Mouse (Mus musculus) monocyte, adult 5-6 weeks (primary cell): ENCODE data around the gene Polg. TPM values are rescaled to one million over a fixed set of nuclear protein-coding genes. Genes with fewer than 3 reads are reported as not detected.

ENCODE experiments used
- ATAC-seq: fragments of 153-309, 156-312 bp; replicated peaks from 2 replicates; pipeline ENCODE4 v1.8.0; 2017; ENCODE audit warnings: mild to moderate bottlenecking; ENCODE audit not compliant: low TSS enrichment, insufficient number of reproducible peaks, severe bottlenecking, poor library complexity, low FRiP score
- total RNA-seq: library from RNA; stranded (forward); fragments of 200-1000, 200-491, 200-594 nt; gene quantifications from 3 replicates; pipeline ENCODE4 v1.2.3, GENCODE M21; 2017

Gene Polg
- total RNA-seq, 1 experiment from 2014 or later, result 70.5 TPM

DNA sequence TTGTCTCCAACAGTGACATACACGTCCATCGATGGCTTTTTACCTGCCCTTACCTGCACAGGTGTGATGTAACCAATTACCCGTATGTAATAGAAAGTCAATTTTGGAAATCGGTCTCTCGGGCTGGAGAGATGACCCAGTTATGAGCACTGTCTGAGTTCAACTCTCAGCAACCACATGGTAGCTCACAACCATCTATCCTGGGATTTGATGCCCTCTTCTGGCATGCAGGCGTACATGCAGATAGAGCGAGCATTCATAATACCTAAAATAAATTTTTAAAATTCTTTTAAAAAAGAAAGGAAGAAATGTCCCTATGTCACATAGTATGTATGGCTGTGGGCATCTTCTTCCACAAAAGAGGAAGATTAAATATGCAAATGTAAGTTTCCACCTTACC is 5.3 kb upstream of the Polg start:
- no peak for ATAC-seq

DNA sequence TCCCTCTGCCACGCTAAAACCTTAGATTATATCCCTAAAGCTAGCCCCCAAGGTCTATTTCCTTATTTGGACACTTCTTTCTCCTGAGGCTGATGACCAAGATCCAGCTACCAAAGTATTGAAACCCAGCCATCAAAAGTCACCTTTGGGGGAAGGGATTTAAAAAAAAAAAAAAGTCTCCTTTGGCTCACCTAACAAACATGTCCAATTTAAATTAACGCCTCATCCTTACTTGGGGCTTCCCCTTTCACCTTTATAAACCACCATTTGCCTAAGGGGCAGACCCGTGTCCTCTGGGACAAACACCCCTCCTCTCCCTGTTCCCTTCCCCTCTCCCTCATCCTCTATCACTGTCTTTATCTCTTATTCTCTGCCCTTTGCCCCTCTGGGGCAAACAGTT is 4.6 kb upstream of the Polg start:
- no peak for ATAC-seq

DNA sequence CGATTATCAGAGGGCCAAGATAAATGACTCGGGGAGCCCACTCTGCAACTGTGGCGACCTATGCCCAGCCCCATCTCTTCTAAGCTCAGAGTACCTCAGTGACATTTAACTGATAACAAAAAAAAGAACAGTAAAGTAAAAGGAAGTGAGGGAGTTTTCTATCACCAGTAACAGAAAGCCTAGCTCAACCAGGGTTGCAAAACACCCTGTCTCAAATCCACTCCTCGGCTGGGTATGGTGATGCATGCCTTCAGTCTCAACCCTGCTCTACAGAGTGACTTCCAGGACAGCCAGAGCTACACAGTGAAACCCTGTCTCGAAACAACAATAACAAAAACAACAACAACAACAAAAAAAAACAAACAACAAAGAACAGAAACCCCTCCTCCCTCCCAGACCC is 3.6 kb upstream of the Polg start:
- ATAC-seq, result no peak

DNA sequence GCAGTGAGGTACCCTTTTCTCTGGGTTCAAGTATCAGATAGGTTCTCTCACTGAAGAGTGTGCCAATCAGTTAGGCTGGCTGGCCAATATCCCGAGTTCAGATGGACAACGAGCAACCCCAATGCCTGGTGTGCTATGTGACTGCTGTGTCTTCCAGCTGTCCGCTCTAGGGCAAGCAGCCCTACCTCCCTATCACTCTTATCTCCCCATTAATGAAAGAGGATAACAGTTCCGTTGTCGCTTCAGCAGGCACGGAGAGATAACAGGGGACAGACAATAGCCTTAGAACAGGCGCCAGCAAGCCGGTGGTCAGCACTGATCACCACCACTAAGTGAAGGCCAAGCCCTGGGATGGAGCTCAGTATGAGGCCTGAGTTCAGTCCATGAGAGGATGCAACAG is 2.8 kb upstream of the Polg start:
- ATAC-seq, result no peak

DNA sequence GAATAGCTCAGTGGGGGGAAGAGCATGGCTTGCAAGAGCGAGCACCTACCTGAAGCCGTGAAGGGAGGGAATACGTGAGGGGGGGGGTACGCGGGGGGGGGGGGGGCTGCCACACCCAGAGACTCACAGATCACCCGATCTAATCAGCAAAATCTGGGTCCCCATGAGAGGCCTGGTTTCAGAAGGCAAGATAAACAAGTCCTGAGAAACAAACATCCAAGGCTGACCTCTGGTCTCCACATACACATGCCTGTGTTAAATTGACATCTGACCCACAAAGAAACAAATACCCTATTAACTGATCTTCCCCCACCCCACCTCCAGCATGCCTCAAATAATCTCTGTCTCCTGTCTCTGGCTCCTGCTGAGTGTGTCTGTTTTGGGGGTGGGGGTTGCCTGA is 1.8 kb upstream of the Polg start:
- no peak for ATAC-seq

DNA sequence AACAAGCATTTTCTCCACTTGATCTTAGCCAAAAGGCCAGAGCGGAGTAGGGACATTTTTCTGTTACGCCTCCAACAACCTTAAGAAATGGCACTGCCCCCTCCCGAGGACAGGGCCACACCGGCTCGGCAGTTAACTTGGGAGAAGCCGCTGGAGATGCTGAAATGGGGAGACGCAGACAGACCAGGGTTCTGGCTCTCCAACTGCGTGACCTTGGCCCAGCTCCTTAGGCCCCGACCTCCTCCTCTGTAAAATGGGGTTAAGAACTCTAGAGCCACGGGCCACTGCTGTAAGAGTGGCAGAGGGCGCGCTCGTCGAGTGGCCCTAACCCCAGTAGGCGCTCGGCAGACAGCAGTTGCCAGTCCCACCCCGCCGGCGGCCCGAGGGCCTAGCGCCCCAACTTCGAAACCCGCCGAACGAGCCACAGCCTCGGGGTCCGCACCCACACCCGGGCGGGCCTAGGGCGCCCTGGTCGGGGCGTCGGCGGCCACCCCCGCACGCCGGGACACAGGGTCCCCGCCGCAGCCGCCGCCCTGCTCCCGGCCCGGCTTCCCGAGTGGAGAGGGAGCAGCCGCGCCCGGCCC is 609 bp downstream of the Polg start:
- no peak for ATAC-seq

DNA sequence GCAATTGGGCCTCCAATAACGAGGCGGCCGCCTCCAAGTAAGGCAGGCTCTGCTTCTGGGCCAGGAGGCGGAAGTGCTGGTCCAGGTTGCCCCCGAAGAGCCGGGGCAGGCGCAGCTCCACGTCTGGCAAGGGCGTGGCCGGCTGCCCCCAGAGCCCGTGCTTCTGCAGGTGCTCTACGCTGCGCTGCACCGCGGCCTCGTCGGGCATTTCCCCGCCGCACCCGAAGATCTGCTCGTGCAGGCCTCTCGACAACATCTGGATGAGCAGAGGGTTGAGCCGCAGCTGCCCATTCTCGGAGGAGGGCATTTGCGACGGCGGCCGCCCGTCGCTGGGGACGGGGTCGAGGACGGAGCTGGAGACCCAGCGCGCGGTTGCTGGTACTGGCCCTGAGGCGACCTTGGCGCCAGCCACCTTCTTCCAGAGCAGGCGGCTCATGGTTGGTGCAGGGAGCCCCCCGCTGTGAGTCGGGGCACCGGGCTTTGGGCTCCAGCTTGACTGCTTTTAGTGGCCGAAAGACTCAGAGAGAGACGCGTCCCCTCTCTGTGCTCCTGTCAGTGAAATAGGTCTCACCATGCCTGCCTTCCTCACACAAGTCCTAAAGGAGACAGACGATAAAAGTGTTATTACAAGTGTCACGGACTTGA is 1.3 kb downstream of the Polg start:
- no peak for ATAC-seq

DNA sequence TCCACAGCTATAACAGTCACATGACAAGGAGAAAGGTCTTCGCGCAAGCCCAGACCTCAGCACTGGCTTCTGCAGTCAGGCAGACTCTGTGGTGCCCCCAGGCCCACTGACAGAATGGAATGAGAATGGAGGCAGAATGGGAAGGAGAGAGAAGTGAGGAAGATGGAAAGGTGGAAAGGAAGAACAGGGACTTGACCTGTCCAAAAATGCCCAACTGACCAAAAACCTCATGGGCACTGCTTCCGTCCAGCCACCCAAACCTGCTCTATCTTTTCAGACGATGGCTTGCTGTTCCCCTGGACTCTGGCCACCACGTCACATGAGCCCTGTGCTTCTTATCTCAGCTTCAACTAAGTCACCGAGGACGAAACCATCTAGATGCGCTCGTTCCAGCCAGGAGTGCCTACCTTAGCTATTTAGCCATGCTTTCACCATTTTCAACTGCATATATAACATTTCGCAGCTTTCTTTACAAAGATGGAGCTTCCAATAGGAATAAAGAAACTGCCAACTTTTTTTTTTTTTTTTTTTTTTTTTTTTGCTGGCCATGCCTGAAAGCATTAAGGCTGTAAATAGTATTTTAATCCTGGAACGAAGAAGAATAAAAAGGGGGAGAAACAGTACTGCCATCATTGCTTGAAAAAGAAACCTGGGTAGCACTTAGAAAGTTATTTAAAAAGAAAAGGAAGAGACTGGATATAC is 2.6 kb downstream of the Polg start:
- ATAC-seq, result no peak

DNA sequence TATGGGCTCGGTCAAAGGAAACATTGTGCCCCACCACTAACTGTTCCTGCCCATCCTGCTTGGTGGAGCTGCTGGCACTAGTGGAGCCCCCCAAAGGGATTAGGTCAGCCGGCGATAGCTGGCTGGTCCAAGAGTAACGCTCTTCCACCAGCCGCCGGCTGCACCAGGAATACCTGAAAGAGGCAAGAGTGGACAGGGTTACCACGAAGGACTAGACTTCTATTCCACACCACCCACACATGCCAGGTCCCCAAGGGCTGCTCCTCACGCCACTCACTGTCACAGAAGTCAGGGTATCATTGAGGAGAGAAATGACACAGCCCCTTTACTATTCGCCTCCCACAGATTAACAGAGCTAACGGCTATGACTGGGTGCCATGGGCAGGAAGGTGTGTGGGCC is 4.4 kb downstream of the Polg start:
- no peak for ATAC-seq

DNA sequence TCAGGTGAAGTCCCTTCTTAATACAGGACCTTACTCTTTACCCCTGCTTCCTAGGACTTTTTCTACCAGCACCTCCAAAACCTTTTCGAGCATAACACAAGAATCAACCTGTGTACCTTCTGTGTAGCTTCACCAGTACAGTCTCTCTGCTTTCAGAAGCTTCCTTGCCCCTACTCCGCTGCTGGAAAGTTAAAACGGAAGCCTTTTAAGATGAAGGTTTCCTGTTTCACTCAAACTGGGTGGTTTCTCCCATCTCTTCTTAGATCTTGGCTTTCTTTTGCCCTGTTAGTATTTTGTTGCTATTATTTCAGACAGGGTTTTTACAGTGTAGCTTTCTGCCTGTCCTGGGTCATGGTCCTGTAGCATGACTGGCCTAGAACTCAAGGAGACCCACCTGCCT is 18.7 kb downstream of the Polg start:
- no peak for ATAC-seq

DNA sequence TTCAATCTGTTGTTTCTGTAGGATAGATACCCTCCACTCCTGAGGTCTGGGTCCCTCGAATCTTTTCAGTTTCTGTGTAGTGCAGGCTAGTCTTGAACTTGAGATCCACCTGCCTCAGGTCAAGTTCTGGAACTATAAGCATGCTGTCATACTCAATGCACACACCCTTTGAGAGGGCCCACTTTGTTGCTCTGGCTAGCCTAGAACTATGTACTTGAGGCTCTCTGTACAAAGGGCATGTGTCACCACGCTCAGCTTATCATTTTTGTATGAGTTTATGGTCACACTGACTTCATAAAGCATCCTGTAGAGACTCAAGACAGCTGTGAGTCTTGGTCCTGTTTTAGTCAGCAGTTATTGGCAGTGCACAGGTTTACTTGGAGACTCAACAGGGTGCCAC is 19.1 kb downstream of the Polg start:
- no peak for ATAC-seq

DNA sequence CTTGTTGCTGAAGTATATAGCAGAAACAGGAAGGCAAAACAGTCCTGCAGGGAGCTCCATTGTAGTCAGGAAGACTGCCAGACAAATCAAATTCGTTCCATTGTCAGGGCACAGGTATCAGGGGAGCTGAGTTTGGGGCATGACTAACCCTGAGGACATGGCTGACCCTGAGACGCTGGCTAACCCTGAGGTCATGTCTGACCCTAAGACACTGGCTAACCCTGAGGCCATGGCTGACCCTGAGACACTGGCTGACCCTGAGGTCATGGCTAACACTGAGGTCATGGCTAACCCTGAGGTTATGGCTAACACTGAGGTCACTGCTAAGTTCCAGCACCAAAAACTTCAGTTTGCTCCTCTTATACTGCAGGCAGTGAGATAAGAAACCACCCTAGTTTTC is 26.1 kb downstream of the Polg start:
- no peak for ATAC-seq

DNA sequence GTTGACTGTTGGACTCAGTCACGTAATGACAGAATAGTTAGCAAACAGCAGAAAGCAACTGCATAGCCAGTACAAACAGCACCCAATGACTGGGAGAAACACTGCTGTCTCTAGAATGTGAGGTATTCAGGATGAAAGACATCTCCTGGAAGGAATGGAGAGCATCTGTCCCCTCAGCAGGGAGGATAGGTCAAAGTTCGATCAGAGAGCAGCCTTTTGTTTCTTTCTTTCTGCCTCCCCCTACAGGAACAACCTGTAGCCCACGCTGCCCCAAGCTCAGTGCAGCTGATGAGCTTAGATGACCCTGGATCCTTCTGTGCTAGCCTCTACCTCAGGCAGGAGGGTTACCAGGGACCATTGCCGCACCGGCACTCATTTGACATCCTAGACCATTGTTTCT is 37.9 kb downstream of the Polg start:
- ATAC-seq, result no peak

DNA sequence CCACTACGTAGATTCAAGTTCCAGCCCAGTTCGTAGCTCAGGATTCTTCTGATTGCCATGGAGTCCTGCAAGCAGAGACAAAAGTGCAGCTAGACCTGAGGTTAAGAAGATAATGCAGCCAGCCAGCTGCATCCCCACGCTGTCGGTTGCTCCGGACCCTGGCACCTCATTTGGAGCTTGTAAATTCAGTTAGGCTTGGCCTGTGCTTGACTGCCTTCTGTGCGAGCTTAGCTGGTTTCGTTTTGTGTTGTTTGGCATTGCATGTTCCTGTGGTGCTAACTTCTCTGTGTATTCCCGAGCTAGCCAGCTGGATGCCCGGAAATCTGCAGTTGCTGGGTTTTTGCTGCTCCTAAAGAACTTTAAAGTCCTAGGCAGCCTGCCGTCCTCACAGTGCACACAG is 40.4 kb downstream of the Polg start:
- ATAC-seq, result no peak

DNA sequence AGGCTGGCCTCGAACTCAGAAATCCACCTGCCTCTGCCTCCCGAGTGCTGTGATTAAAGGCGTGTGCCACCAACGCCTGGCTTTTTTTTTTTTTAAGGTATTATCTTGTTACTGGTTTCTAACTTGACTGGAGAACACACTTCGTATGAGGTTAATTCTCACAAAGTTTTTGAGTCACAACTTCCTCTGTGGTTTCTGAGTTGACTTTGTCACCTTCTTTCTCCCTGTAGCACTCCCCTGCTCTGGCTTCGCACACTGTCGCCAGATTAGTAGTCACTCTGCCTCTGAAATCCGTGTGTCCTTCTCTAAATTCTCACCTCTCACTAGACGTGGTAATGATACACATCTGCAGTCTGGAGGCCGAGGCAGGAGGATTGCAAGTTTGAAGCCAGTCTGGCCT is 43.3 kb downstream of the Polg start:
- ATAC-seq, result no peak

DNA sequence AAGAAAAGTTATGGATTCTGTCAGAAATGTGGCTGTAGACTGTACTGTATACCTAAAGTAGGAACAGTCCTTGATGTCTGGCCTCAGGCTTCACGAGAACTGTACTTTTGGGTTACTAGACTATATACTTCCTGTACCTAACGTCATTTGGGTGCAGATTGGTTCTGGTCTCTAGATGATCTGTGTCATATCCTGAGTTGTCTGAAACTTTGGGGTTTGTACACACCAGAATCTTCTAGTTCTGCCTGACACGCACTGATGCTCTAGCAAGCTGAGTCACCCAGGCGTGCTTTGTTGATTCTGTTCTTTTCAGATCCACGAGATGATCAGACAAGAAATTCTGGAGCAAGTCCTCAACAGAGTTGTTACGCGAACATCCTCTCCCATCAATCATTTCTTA is 46.2 kb downstream of the Polg start:
- ATAC-seq, result no peak

DNA sequence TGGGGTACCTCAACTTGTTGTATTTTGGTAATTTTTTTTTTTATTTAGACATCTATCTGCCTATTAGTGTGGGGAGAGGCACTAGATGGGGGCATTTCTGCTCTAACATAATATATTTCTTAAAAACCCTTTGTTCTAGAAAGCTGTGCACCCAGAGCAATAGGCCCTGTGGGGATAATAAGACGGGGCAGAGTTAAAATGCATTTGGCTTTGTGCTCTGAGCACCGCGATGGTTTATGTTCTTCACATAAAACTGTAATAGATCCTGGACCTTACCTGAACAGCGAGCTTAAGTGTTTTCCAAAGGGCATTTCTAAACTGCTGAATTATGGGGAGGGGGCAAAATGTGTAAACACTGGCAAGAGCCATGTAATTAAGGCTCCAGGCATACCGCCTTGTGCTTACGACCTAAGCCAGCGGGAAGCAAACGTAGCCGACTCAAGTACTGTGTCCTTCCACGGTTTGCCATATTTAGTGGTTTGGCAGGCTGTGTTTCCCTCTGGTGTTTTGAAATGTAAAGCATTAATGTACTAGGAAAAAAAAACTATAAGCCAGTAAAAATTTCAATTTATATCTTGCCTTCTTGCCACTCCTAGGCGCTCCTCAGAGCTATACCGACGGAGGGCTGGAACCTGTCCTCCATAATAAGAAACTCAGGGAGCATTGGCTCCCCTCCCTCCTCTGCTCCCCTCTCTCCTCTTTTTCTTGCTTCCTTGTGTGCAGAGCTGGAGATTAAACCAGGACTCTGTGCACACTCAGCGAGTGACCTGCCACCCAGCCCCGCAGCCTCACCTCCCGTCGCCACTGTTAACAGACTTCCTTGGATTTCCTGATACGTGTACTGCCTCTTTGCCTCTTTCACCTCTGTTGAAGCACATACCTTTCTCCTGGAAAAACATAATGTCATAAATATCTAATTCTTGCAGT is 51.5 kb downstream of the Polg start:
- no peak for ATAC-seq

DNA sequence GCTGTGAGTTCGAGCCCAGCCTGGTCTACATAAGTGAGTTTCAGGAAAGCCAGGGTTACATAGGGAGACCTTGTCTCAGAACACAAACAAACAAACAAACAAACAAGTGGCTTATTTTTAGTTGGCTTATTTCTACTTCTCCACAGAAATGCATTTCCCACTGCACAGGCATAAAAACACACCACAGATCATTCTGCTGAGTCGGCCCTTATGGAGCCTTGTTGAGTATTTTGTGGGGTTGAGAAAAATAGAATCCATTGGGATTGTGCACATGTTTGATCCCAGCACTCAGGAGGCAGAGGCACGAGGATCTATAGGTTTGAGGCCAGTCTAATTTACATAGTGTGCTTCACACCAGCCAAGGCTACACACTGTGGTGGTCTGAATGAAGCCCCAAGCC is 65.9 kb downstream of the Polg start:
- no peak for ATAC-seq

DNA sequence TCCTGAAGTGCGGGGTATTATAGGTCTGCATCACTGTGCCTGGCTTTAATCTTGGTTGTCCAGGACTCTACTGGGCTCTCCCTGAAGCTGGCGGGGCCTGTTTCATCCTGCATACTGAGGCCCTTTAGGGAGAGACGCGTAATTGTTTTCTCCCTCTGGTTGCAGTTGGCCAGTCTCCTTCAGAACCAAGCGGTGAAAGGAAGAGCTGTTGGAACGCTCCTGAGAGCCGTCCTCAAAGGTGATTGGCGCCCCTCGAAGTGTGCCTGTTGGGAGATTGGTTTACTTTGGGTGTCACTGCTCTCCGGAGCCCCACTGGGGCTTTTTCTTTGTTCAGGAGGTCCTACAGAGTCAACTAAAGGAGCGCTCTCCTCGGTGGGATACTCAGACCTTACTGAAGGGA is 67.2 kb downstream of the Polg start:
- ATAC-seq, result no peak
